Mouse (Mus musculus): Measurements from ENCODE around the gene Colgalt1. TPM values are rescaled to one million over a fixed set of nuclear protein-coding genes. Genes with fewer than 3 reads are reported as not detected.

Colgalt1 gene
- polyA plus RNA-seq, 1 experiment from 2014 or later: 60.4 TPM

GRCm38 (mm10) chr8:71628396-71629095 is 17.7 kb downstream of the Colgalt1 start:
- H3K9me3 ChIP-seq (ENCODE audit: control insufficient read depth, low read length): no peaks in the 10 kb centered on the region
- 9% methylated on average over 16 of the region's 16 CpGs for WGBS
- H3K4me2 ChIP-seq (ENCODE audit: low read length): peak overlapping the region; percentile 95
- H3K4me1 ChIP-seq (ENCODE audit: control insufficient read depth, insufficient read depth, low read length): peaks cover 12% of the 10 kb centered on the region
- H3K36me3 ChIP-seq (ENCODE audit: control insufficient read depth, insufficient read depth, low read length): peaks cover 21% of the 10 kb centered on the region
- peak overlapping the region; percentile 41 for H3K4me3 ChIP-seq (replicated peaks; ENCODE audit: low read depth, low read length)
- H3K27me3 ChIP-seq (ENCODE audit: control insufficient read depth, insufficient read depth, low read length): peaks cover 10% of the 10 kb centered on the region
- DNase-seq (no peak), ATAC-seq (ENCODE audit: low FRiP score, low TSS enrichment) (no peak)
- H3K9ac ChIP-seq (replicated peaks; ENCODE audit: low read length): peak overlapping the region; percentile 66
- H3K27ac ChIP-seq (replicated peaks; ENCODE audit: low read depth, low read length): peak overlapping the region; percentile 84

- DNase-seq (peak; percentile 95), ATAC-seq (ENCODE audit: low FRiP score, low TSS enrichment) (peak; percentile 88)
- peak overlapping the region; percentile 66 for H3K9ac ChIP-seq (replicated peaks; ENCODE audit: low read length)
- peaks cover 12% of the 10 kb centered on the region for H3K4me1 ChIP-seq (ENCODE audit: control insufficient read depth, insufficient read depth, low read length)
- H3K9me3 ChIP-seq (ENCODE audit: control insufficient read depth, low read length): no peaks in the 10 kb centered on the region
- WGBS: under 1% methylated on average over 55 of the region's 55 CpGs
- H3K4me3 ChIP-seq (replicated peaks; ENCODE audit: low read depth, low read length): peak overlapping the region; percentile 41
- peaks cover 10% of the 10 kb centered on the region for H3K27me3 ChIP-seq (ENCODE audit: control insufficient read depth, insufficient read depth, low read length)
- H3K36me3 ChIP-seq (ENCODE audit: control insufficient read depth, insufficient read depth, low read length): peaks cover 15% of the 10 kb centered on the region
- H3K4me2 ChIP-seq (ENCODE audit: low read length): peak overlapping the region; percentile 95
- peak overlapping the region; percentile 84 for H3K27ac ChIP-seq (replicated peaks; ENCODE audit: low read depth, low read length)
Observed at GRCm38 (mm10) chr8:71629096-71629697, 18.4 kb downstream of the Colgalt1 start.

DNA sequence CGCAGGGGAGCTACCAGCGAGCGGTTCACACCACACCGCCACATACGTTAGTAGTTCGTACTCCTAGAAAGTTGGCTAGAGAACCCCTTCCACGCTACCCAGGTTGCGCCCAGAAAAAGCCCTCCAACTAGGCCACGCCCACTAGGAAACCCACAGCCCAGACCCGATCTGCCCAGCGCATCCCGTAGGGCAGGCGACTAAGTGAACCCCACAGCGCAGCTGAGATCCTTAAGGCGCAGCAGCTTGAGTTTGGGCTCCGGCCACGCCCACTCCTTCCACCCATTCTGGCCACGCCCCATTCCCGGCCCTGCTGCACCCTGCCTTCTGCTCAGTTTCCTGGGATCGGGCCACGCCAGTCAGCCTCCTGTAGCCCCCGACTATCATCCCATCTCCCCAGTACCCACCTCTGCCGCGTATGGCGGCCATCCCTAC is 19.0 kb downstream of the Colgalt1 start:
- DNase-seq: peak; percentile 41
- H3K27me3 ChIP-seq (ENCODE audit: control insufficient read depth, insufficient read depth, low read length): peaks cover 10% of the 10 kb centered on the region

DNA sequence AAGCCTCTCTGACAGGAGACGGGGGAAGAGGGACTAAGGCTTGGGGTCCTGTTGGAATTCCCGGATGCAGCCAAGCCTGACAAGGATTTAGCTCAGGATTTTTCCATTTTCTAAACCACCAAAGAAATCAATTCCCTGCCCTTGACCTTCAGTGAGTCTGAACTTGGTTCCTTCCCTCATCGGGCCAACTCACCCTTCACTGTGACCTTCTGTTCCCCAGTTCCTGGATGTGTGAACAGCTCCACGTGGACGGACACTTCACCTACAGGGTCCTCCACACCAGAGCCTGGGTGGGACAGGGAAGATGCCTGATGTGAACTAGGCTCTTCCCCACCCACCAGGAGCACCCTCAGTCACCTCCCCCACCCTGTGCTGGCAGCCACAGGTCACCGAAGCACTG is 20.0 kb downstream of the Colgalt1 start:
- H3K4me3 ChIP-seq (replicated peaks; ENCODE audit: low read depth, low read length): no peak overlapping the region
- WGBS: 87% methylated on average over 6 of the region's 6 CpGs
- peaks cover 10% of the 10 kb centered on the region for H3K27me3 ChIP-seq (ENCODE audit: control insufficient read depth, insufficient read depth, low read length)
- no peak overlapping the region for H3K4me2 ChIP-seq (ENCODE audit: low read length)
- no peak overlapping the region for H3K27ac ChIP-seq (replicated peaks; ENCODE audit: low read depth, low read length)
- H3K4me1 ChIP-seq (ENCODE audit: control insufficient read depth, insufficient read depth, low read length): peaks cover 12% of the 10 kb centered on the region
- H3K9ac ChIP-seq (replicated peaks; ENCODE audit: low read length): no peak overlapping the region
- H3K9me3 ChIP-seq (ENCODE audit: control insufficient read depth, low read length): no peaks in the 10 kb centered on the region
- no peak for ATAC-seq (ENCODE audit: low FRiP score, low TSS enrichment)
- no peak for DNase-seq
- H3K36me3 ChIP-seq (ENCODE audit: control insufficient read depth, insufficient read depth, low read length): peaks cover 12% of the 10 kb centered on the region; the same call in 1 of the 2 replicates

More for the DNA sequence above, 19.0 kb downstream of the Colgalt1 start:
- Histone ChIP-seq H3K4me3 (replicated peaks; ENCODE audit: low read depth, low read length) (peak overlapping the region; percentile 41), H3K9me3 (ENCODE audit: control insufficient read depth, low read length) (no peaks in the 10 kb centered on the region), H3K9ac (replicated peaks; ENCODE audit: low read length) (peak overlapping the region; percentile 66; the same call in 1 of the 2 replicates), H3K27ac (replicated peaks; ENCODE audit: low read depth, low read length) (peak overlapping the region; percentile 84), H3K4me2 (ENCODE audit: low read length) (peak overlapping the region; percentile 95), H3K4me1 (ENCODE audit: control insufficient read depth, insufficient read depth, low read length) (peaks cover 12% of the 10 kb centered on the region), H3K36me3 (ENCODE audit: control insufficient read depth, insufficient read depth, low read length) (peaks cover 9% of the 10 kb centered on the region; the same call in 1 of the 2 replicates)
- WGBS: 3% methylated on average over 25 of the region's 25 CpGs
- ATAC-seq (ENCODE audit: low FRiP score, low TSS enrichment): peak; percentile 22

- Histone ChIP-seq H3K36me3 (ENCODE audit: control insufficient read depth, insufficient read depth, low read length) (0 out of 2 replicates have a peak, but pooled peaks cover 7% of the 10 kb centered on the region), H3K4me1 (ENCODE audit: control insufficient read depth, insufficient read depth, low read length) (peaks cover 12% of the 10 kb centered on the region), H3K9ac (replicated peaks; ENCODE audit: low read length) (no peak overlapping the region), H3K4me3 (replicated peaks; ENCODE audit: low read depth, low read length) (no peak overlapping the region), H3K27ac (replicated peaks; ENCODE audit: low read depth, low read length) (no peak overlapping the region), H3K9me3 (ENCODE audit: control insufficient read depth, low read length) (no peaks in the 10 kb centered on the region), H3K27me3 (ENCODE audit: control insufficient read depth, insufficient read depth, low read length) (peaks cover 10% of the 10 kb centered on the region), H3K4me2 (ENCODE audit: low read length) (no peak overlapping the region)
- DNase-seq (no peak), ATAC-seq (ENCODE audit: low FRiP score, low TSS enrichment) (no peak)
- 59% methylated on average over 2 of the region's 2 CpGs for WGBS
Observed at GRCm38 (mm10) chr8:71631897-71632296, 21.1 kb downstream of the Colgalt1 start.

GRCm38 (mm10) chr8:71633164-71633563 is 22.4 kb downstream of the Colgalt1 start:
- Histone ChIP-seq H3K4me2 (ENCODE audit: low read length) (no peak overlapping the region), H3K9ac (replicated peaks; ENCODE audit: low read length) (no peak overlapping the region), H3K9me3 (ENCODE audit: control insufficient read depth, low read length) (no peaks in the 10 kb centered on the region), H3K27me3 (ENCODE audit: control insufficient read depth, insufficient read depth, low read length) (peaks cover 10% of the 10 kb centered on the region), H3K4me3 (replicated peaks; ENCODE audit: low read depth, low read length) (no peak overlapping the region), H3K27ac (replicated peaks; ENCODE audit: low read depth, low read length) (no peak overlapping the region), H3K4me1 (ENCODE audit: control insufficient read depth, insufficient read depth, low read length) (peaks cover 12% of the 10 kb centered on the region), H3K36me3 (ENCODE audit: control insufficient read depth, insufficient read depth, low read length) (0 out of 2 replicates have a peak, but pooled peaks cover 7% of the 10 kb centered on the region)
- DNase-seq (no peak), ATAC-seq (ENCODE audit: low FRiP score, low TSS enrichment) (no peak)
- WGBS: 6% methylated on average over 19 of the region's 22 CpGs

DNA sequence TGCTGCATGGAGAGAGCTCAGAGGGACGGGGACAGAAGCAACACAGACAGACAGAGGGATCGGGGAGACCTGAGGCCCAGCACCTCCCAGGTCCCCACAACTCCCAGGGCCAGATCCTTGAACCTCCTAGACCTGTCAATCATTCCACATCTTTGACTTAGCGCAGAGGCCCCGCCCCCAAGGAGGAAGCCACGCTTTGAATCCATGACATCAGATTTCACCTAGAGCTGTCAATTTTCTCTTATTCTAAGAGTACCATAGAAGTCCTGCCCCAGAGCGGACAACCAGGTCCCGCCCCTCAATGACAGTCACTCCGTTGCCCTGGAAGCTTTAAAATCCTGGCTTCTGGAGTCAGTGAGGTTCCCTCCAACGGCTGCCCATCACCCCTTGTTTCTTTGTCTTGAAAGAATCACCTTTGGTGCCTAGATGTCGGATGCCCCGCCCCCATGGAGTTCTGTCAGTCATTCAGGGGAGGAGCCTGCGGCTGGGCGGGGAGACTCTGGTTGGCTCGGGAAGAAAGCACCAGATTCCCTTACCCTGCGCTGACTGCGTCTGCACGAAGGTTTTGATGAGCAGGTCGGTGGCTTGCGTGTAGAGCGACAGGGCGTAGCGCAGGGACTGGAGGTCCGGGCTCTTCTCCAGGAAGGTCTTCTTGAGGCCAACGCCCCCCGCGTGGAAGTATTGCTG is 23.3 kb downstream of the Colgalt1 start:
- no peak overlapping the region; the same call in 1 of the 2 replicates for H3K4me3 ChIP-seq (replicated peaks; ENCODE audit: low read depth, low read length)
- H3K4me1 ChIP-seq (ENCODE audit: control insufficient read depth, insufficient read depth, low read length): peaks cover 6% of the 10 kb centered on the region
- peak overlapping the region; percentile 57 for H3K27ac ChIP-seq (replicated peaks; ENCODE audit: low read depth, low read length)
- DNase-seq (peak; percentile 84), ATAC-seq (ENCODE audit: low FRiP score, low TSS enrichment) (peak; percentile 49; the same call in 1 of the 2 replicates)
- peaks cover 13% of the 10 kb centered on the region; the same call in 1 of the 2 replicates for H3K36me3 ChIP-seq (ENCODE audit: control insufficient read depth, insufficient read depth, low read length)
- 3% methylated on average over 26 of the region's 26 CpGs for WGBS
- H3K27me3 ChIP-seq (ENCODE audit: control insufficient read depth, insufficient read depth, low read length): peaks cover 10% of the 10 kb centered on the region
- H3K4me2 ChIP-seq (ENCODE audit: low read length): peak overlapping the region; percentile 36
- H3K9ac ChIP-seq (replicated peaks; ENCODE audit: low read length): 0 out of 2 replicates have a peak overlapping the region, but pooled peaks have one; percentile 12
- no peaks in the 10 kb centered on the region for H3K9me3 ChIP-seq (ENCODE audit: control insufficient read depth, low read length)

GRCm38 (mm10) chr8:71637149-71638095 is 26.6 kb downstream of the Colgalt1 start:
- 70% methylated on average over 8 of the region's 8 CpGs for WGBS

More at GRCm38 (mm10) chr8:71637149-71638095, 26.6 kb downstream of the Colgalt1 start:
- Histone ChIP-seq H3K9ac (replicated peaks; ENCODE audit: low read length) (no peak overlapping the region), H3K27me3 (ENCODE audit: control insufficient read depth, insufficient read depth, low read length) (no peaks in the 10 kb centered on the region), H3K4me1 (ENCODE audit: control insufficient read depth, insufficient read depth, low read length) (no peaks in the 10 kb centered on the region; the same call in 1 of the 2 replicates), H3K27ac (replicated peaks; ENCODE audit: low read depth, low read length) (no peak overlapping the region), H3K9me3 (ENCODE audit: control insufficient read depth, low read length) (no peaks in the 10 kb centered on the region), H3K4me3 (replicated peaks; ENCODE audit: low read depth, low read length) (no peak overlapping the region), H3K36me3 (ENCODE audit: control insufficient read depth, insufficient read depth, low read length) (peaks cover 33% of the 10 kb centered on the region), H3K4me2 (ENCODE audit: low read length) (no peak overlapping the region)
- DNase-seq (no peak), ATAC-seq (ENCODE audit: low FRiP score, low TSS enrichment) (no peak)

All from midbrain, embryonic 14.5 days (tissue).